Mouse (Mus musculus) liver (tissue): Measurements from ENCODE around the gene Klhdc9.
A peak's percentile ranks its signal among the peaks of the same experiment; 100 is the strongest.
"Not testable (repeated sequence)": the region's sequence is repeated elsewhere in the genome, so short reads cannot be mapped to it uniquely, and the experiment has no call there.

Source experiments
- DNase-seq: peaks from one replicate; pipeline ENCODE4 v3.0.0-alpha.2; 2020; ENCODE audit warnings: mixed read lengths

Gene Klhdc9

GRCm38 (mm10) chr1:171355812-171356340 is 4.7 kb downstream of the Klhdc9 start:
- peak; percentile 58 for DNase-seq

DNA sequence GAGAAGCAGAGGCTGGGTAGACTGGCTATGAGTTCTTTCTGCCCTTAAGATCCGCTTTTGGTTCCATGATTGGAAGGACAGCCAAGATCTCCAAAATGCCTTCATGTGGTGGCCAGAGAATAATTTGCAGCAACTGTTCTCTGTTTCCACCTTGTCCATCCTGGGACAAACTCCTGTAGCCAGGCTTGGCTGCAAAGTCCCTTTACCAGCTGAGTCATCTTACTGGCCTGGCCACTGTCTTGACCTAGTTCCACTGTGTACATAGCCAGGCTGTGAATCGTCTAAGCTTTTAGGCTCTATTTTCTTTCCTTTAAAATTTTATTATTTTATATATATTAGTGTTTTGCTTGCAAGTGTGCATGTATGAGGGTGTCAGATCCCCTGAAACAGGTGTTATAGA is 11.4 kb downstream of the Klhdc9 start:
- DNase-seq: no peak

DNA sequence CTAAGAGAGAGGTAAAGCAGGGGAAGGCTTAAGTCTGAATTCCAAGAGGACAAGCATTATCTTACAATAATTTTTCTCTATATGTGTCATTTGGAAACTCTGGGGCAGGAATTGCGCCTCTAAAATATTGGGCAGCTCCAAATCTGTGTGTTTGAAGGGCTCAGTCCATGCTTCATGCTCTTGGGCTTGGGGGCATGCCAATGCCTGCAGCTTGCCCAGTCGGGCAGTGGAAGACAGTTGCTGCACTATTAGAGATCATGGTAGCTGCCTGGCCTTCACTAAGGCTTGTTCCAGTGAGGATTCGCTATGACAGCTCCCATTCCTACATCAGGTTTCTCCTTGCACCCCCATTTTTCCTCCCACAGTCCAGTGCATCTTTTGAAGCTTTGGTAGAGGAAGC is 11.9 kb downstream of the Klhdc9 start:
- DNase-seq: no peak

GRCm38 (mm10) chr1:171346095-171346450 is 14.5 kb downstream of the Klhdc9 start:
- DNase-seq: no peak

GRCm38 (mm10) chr1:171345225-171346094 is 15.1 kb downstream of the Klhdc9 start, which contains the start of the genes Nit1 and Pfdn2:
Gene Nit1, minus strand, starts transcription at chr1:171345646.
Gene Pfdn2, plus strand, starts transcription at chr1:171345670.
- DNase-seq: peak; percentile 91

DNA sequence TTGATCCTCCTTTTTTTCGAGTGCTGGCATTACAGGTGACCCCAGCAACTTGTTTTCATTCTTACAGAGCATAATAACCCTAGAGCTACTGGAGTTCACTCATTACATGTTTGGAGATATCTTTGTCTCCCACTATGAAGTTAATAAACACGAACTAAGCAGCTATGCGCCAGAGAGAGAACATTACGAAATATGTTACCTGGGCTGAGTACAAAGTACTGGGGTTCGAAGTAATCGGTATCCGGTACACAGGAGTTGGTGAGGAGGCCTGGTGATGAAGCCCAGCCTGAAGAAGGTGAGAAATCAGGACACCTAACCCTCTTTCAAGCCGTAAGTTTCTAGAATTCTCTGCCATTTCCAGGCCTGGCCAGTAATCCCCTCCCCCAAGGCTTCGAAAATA is 15.9 kb downstream of the Klhdc9 start:
- DNase-seq: no peak

GRCm38 (mm10) chr1:171343922-171344677 is 16.5 kb downstream of the Klhdc9 start:
- DNase-seq: no peak

DNA sequence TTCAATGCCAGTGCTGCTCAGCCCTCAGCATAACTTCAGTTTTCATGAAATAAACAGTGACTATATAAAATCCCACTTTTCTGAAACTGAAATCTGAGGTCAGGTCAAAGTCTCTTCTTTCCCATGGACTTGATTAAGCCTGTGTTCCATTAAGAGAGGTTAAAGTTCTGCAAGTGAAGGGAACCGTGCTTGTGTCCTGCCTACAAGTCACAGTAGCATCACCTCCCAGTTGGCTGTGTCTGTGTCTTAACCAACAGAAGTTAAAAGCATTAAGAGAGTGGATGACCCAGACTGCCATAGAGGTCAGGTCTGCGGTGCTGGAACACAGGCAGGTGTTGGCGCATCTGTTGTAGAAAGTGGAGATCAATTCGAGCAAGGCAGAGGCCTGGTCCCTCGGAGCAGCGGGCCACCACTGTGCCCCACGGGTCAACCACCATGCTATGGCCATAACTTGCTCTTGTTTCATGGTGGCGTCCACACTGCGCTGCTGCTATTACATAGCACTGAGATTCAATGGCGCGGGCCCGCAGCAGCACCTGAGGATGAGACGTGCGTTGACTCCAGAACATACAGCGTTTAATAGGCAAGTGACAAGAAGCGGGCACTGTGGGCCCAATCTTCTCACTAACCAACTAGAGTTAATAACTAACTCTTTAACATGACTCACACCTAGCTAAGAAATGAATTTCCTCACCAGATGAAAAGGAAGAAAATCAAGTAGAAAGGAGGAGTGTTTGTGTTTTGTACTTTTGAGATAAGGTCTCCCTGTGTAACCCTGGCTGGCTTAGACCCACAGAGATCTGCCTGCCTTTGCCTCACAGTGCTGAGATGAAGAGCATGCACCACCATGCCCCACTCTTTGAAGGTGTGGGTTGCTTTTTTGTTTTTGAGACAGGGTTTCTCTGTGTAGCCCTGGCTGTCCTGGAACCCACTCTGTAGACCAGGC is 18.1 kb downstream of the Klhdc9 start:
- no peak for DNase-seq

DNA sequence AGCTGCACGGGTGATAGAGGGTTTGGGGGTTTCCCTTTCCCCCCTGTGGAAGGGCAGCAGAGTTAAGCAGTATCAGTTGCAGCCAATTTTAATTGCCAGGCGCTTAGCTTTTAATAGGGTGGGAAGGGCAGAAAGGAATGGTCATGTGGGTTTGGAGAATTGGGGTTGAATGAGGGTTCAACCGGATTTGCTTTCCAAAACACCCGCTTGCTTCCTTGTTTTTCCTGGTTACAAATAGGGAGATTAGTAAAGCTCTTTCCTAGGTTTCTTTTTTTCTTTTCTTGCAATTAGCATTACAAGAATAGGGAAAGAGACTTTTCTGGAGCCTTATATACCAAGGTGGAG is 30.4 kb downstream of the Klhdc9 start:
- DNase-seq: no peak

GRCm38 (mm10) chr1:171329433-171330215 is 31.0 kb downstream of the Klhdc9 start:
- DNase-seq: peak; percentile 86

DNA sequence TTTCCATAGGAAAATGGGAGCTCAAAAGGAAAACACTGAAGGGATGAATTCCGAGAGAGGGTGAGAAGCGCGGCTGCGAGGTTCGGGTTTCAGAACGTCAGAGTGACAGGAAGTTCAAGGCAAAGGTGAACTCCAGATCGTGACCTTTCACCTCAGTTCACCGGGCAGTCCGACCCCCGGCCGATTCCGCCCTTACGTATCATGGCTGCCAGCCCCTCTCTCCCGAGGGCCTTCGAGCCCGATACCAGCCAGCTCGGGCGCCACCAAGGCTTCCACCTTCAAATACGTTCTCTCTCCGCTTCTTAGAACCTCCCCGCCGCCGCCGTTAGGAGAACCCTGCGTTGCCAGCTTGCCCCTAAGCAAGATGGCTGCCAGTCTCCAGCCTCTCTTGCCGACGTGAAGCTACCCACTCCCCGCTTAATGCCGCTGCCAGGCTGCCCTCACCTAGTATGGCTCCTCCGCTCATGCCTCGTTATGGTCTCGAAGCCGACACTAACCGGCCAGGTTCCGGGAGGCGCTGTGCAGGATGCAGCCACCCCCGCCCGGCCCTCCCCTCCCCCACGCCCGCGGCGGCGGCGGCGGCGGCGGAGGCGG is 31.7 kb downstream of the Klhdc9 start, which contains the start of gene Dedd:
TSS of gene Dedd (plus strand) at position 307 of the 594 bp plus-strand sequence.
- DNase-seq: peak; percentile 89

GRCm38 (mm10) chr1:171328244-171328643 is 32.4 kb downstream of the Klhdc9 start:
- peak; percentile 25 for DNase-seq

GRCm38 (mm10) chr1:171326588-171326987 is 34.0 kb downstream of the Klhdc9 start:
- DNase-seq: not testable (repeated sequence)

DNA sequence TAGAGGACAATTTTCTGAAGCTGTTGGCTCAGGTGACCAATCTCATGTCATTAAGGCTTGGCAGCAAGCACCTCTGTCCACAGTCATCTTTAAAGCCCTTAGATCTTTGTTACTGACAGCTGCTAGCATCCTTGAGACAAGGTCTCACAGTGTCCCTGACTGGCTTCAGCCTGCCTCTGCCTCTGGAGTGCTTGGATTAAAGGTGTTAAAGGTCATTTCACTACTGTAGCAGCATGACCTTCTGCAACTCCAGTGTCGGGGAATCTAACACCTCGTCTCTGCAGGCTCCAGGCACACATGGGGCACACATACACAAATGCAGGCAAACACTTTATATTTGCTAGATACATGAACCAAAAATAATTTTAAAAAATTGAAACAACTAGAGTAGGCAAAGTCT is 35.0 kb downstream of the Klhdc9 start:
- DNase-seq: no peak

GRCm38 (mm10) chr1:171322012-171322411 is 38.6 kb downstream of the Klhdc9 start:
- no peak for DNase-seq

DNA sequence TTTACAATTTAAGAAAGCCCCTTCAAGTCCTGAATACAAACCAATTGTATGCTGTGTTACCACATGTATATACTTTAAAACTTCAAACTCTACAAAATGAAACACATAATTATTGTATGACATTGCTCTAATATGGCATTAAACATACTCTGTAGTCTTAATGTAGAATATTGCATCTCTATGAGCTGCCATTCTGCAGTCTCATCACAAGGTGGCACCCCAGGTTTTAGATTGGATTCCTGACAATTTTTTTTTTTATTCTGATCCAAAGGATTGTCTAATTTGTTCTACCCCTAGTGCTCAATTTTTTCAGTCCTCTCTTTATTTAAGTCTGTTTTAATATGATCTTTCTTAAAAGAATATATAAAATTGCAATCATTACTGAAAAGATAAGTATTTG is 39.2 kb downstream of the Klhdc9 start:
- no peak for DNase-seq

GRCm38 (mm10) chr1:171320151-171320550 is 40.4 kb downstream of the Klhdc9 start:
- no peak for DNase-seq

DNA sequence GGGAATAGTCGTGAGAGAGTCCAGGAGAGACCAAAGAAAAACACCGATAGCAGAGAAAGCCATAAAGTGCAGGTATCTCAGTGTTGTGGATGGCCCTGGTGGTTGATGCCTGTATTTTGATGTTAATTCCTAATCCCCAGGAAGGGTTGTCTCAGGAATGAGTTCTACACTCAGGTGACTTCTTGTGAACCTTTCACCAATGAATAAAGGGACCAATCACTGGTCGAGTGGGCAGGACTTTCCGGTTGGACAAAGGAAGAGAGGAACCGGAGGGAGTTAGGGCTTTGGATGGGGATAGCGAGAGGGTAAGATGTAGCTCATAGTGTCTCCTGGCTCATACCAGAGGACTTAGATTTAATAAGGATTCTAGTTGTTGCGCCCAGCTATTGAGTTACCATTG is 40.9 kb downstream of the Klhdc9 start:
- no peak for DNase-seq

DNA sequence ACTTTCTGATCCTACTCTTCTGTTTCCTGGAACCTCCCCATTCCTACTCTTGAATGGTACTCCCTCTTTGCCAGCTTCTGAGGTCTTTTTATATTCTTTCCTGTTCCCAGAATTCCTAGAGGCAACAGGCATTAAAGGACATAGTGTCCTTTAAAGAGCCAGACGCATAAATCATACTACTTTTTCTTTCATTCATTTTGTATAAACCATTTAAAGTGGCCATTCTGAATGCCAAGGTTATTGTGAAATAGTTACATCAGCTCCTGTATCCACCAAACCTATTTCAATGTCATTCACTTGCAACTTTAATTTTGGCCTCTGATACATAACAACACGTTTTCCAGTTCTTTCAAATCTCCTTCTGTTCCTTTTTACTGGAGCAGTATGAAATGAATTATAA is 51.3 kb downstream of the Klhdc9 start:
- no peak for DNase-seq
